Mouse (Mus musculus): ENCODE data around the gene Nr1h4.

- TF ChIP-seq POLR2A (IDR thresholded peaks at IDR 0.05; ENCODE audit: insufficient read depth, low read depth, low read length) (no peak), CTCF (IDR thresholded peaks at IDR 0.05; ENCODE audit: insufficient read depth, low read depth, low read length) (no peak)
These were observed 80.2 kb downstream of the Nr1h4 start for GRCm38 (mm10) chr10:89453068-89453641.
